Mouse (Mus musculus): Measurements from ENCODE around the gene Colgalt1. TPM values are rescaled to one million over a fixed set of nuclear protein-coding genes. Genes with fewer than 3 reads are reported as not detected.
A peak's percentile ranks its signal among the peaks of the same experiment; 100 is the strongest.

The Colgalt1 gene
- polyA plus RNA-seq, 1 experiment: 87.0 TPM

- no peak overlapping the region for H3ac ChIP-seq (ENCODE audit: control insufficient read depth, insufficient read length)
- no peaks in the 10 kb centered on the region for H3K27me3 ChIP-seq (ENCODE audit: control insufficient read depth, insufficient read depth, insufficient read length)
- H3K4me2 ChIP-seq (ENCODE audit: low read depth): no peak overlapping the region
- H3K36me3 ChIP-seq (ENCODE audit: control insufficient read depth, insufficient read depth): peaks cover 31% of the 10 kb centered on the region
- TF ChIP-seq POLR2A (IDR thresholded peaks at IDR 0.05; ENCODE audit: insufficient read length, low read depth) (no peak), USF1 (IDR thresholded peaks at IDR 0.05; ENCODE audit: low read depth) (no peak), TCF3 (IDR thresholded peaks at IDR 0.05; ENCODE audit: insufficient read length, low read depth) (no peak), SRF (IDR thresholded peaks at IDR 0.05; ENCODE audit: control insufficient read depth, insufficient read length, low read depth) (no peak), REST (IDR thresholded peaks at IDR 0.05; ENCODE audit: insufficient read depth, insufficient read length) (no peak), TCF12 (IDR thresholded peaks at IDR 0.05; ENCODE audit: insufficient read depth, poor library complexity, severe bottlenecking) (no peak), MYOG (IDR thresholded peaks at IDR 0.05; ENCODE audit: control insufficient read depth in 1 of 3, insufficient read depth in 1 of 3, insufficient read length in 2 of 3, low read depth in 2 of 3) (no peak), MAX (IDR thresholded peaks at IDR 0.05; ENCODE audit: low read depth) (no peak), POLR2AphosphoS2 (IDR thresholded peaks at IDR 0.05; ENCODE audit: insufficient read length, low read depth) (no peak), E2F4 (IDR thresholded peaks at IDR 0.05; ENCODE audit: insufficient read depth) (no peak), CEBPB (IDR thresholded peaks at IDR 0.05; ENCODE audit: insufficient read depth, poor library complexity, severe bottlenecking) (no peak), MYOD1 (IDR thresholded peaks at IDR 0.05; ENCODE audit: control insufficient read depth in 1 of 3, insufficient read length in 2 of 3, low read depth in 2 of 3) (no peak)
- no peak overlapping the region for H3K4me3 ChIP-seq
- no peaks in the 10 kb centered on the region for H3K79me2 ChIP-seq (ENCODE audit: control insufficient read depth, insufficient read depth)
Measured at GRCm38 (mm10) chr8:71625088-71625487, 14.3 kb downstream of the Colgalt1 start.

GRCm38 (mm10) chr8:71626753-71627152 is 16.0 kb downstream of the Colgalt1 start:
- H3K4me2 ChIP-seq (ENCODE audit: low read depth): no peak overlapping the region
- H3K79me2 ChIP-seq (ENCODE audit: control insufficient read depth, insufficient read depth): no peaks in the 10 kb centered on the region
- peaks cover 27% of the 10 kb centered on the region for H3K36me3 ChIP-seq (ENCODE audit: control insufficient read depth, insufficient read depth)
- no peaks in the 10 kb centered on the region for H3K27me3 ChIP-seq (ENCODE audit: control insufficient read depth, insufficient read depth, insufficient read length)
- no peak overlapping the region for H3K4me3 ChIP-seq
- TF ChIP-seq POLR2A (IDR thresholded peaks at IDR 0.05; ENCODE audit: insufficient read length, low read depth) (no peak), REST (IDR thresholded peaks at IDR 0.05; ENCODE audit: insufficient read depth, insufficient read length) (no peak), MYOD1 (IDR thresholded peaks at IDR 0.05; ENCODE audit: control insufficient read depth in 1 of 3, insufficient read length in 2 of 3, low read depth in 2 of 3) (no peak), CEBPB (IDR thresholded peaks at IDR 0.05; ENCODE audit: insufficient read depth, poor library complexity, severe bottlenecking) (no peak), E2F4 (IDR thresholded peaks at IDR 0.05; ENCODE audit: insufficient read depth) (no peak), POLR2AphosphoS2 (IDR thresholded peaks at IDR 0.05; ENCODE audit: insufficient read length, low read depth) (no peak), SRF (IDR thresholded peaks at IDR 0.05; ENCODE audit: control insufficient read depth, insufficient read length, low read depth) (no peak), TCF3 (IDR thresholded peaks at IDR 0.05; ENCODE audit: insufficient read length, low read depth) (no peak), MAX (IDR thresholded peaks at IDR 0.05; ENCODE audit: low read depth) (no peak), MYOG (IDR thresholded peaks at IDR 0.05; ENCODE audit: control insufficient read depth in 1 of 3, insufficient read depth in 1 of 3, insufficient read length in 2 of 3, low read depth in 2 of 3) (no peak), USF1 (IDR thresholded peaks at IDR 0.05; ENCODE audit: low read depth) (no peak), TCF12 (IDR thresholded peaks at IDR 0.05; ENCODE audit: insufficient read depth, poor library complexity, severe bottlenecking) (no peak)
- H3ac ChIP-seq (ENCODE audit: control insufficient read depth, insufficient read length): no peak overlapping the region

- TF ChIP-seq E2F4 (IDR thresholded peaks at IDR 0.05; ENCODE audit: insufficient read depth): no peak
- no peak for TF ChIP-seq MAX (IDR thresholded peaks at IDR 0.05; ENCODE audit: low read depth)
- no peak for TF ChIP-seq REST (IDR thresholded peaks at IDR 0.05; ENCODE audit: insufficient read depth, insufficient read length)
- TF ChIP-seq MYOD1 (IDR thresholded peaks at IDR 0.05; ENCODE audit: control insufficient read depth in 1 of 3, insufficient read length in 2 of 3, low read depth in 2 of 3): no peak
- no peak for TF ChIP-seq MYOG (IDR thresholded peaks at IDR 0.05; ENCODE audit: control insufficient read depth in 1 of 3, insufficient read depth in 1 of 3, insufficient read length in 2 of 3, low read depth in 2 of 3)
- TF ChIP-seq POLR2A (IDR thresholded peaks at IDR 0.05; ENCODE audit: insufficient read length, low read depth): no peak
- TF ChIP-seq POLR2AphosphoS2 (IDR thresholded peaks at IDR 0.05; ENCODE audit: insufficient read length, low read depth): peak; percentile 8
- H3K4me3 ChIP-seq: no peak overlapping the region
- no peaks in the 10 kb centered on the region for H3K79me2 ChIP-seq (ENCODE audit: control insufficient read depth, insufficient read depth)
- H3ac ChIP-seq (ENCODE audit: control insufficient read depth, insufficient read length): no peak overlapping the region
- no peak overlapping the region for H3K4me2 ChIP-seq (ENCODE audit: low read depth)
- H3K36me3 ChIP-seq (ENCODE audit: control insufficient read depth, insufficient read depth): peaks cover 20% of the 10 kb centered on the region
- H3K27me3 ChIP-seq (ENCODE audit: control insufficient read depth, insufficient read depth, insufficient read length): no peaks in the 10 kb centered on the region
Measured at GRCm38 (mm10) chr8:71627265-71628099, 16.7 kb downstream of the Colgalt1 start.

GRCm38 (mm10) chr8:71628396-71629095 is 17.7 kb downstream of the Colgalt1 start:
- Histone ChIP-seq H3K79me2 (ENCODE audit: control insufficient read depth, insufficient read depth) (no peaks in the 10 kb centered on the region), H3ac (ENCODE audit: control insufficient read depth, insufficient read length) (peak overlapping the region; percentile 10), H3K36me3 (ENCODE audit: control insufficient read depth, insufficient read depth) (peaks cover 10% of the 10 kb centered on the region)

More at GRCm38 (mm10) chr8:71628396-71629095, 17.7 kb downstream of the Colgalt1 start:
- TF ChIP-seq MYOG (IDR thresholded peaks at IDR 0.05; ENCODE audit: control insufficient read depth in 1 of 3, insufficient read depth in 1 of 3, insufficient read length in 2 of 3, low read depth in 2 of 3): no peak
- no peak for TF ChIP-seq TCF3 (IDR thresholded peaks at IDR 0.05; ENCODE audit: insufficient read length, low read depth)
- TF ChIP-seq MYOD1 (IDR thresholded peaks at IDR 0.05; ENCODE audit: control insufficient read depth in 1 of 3, insufficient read length in 2 of 3, low read depth in 2 of 3): peak in 1 of 3 experiments; percentile 33
- no peak for TF ChIP-seq POLR2AphosphoS2 (IDR thresholded peaks at IDR 0.05; ENCODE audit: insufficient read length, low read depth)
- H3K4me3 ChIP-seq: peak overlapping the region; percentile 18
- H3K4me2 ChIP-seq (ENCODE audit: low read depth): peak overlapping the region; percentile 93
- no peaks in the 10 kb centered on the region for H3K27me3 ChIP-seq (ENCODE audit: control insufficient read depth, insufficient read depth, insufficient read length)

Measured in myocyte (in vitro differentiated cells).